Mouse (Mus musculus): Measurements from ENCODE around the gene Cplane1. TPM values are rescaled to one million over a fixed set of nuclear protein-coding genes. Genes with fewer than 3 reads are reported as not detected.

Gene Cplane1
- polyA plus RNA-seq, 1 experiment from 2014 or later: 15.3 TPM

- peak; percentile 73 for ATAC-seq
- no peak overlapping the region for H3K9ac ChIP-seq (ENCODE audit: low read depth, low read length)
- no peaks in the 10 kb centered on the region for H3K9me3 ChIP-seq (replicated peaks; ENCODE audit: control insufficient read depth, low read length, poor library complexity, severe bottlenecking)
- 67% methylated on average over 19 of the region's 20 CpGs for WGBS
- H3K4me2 ChIP-seq (ENCODE audit: low read length): peak overlapping the region; percentile 54
- no peaks in the 10 kb centered on the region for H3K4me1 ChIP-seq (ENCODE audit: control insufficient read depth, insufficient read depth, low read length)
- no peak overlapping the region for H3K27ac ChIP-seq (ENCODE audit: low read length)
- H3K36me3 ChIP-seq (ENCODE audit: control insufficient read depth, insufficient read depth, low read length): no peaks in the 10 kb centered on the region
- no peaks in the 10 kb centered on the region for H3K27me3 ChIP-seq (ENCODE audit: control insufficient read depth, insufficient read depth, low read depth, low read length)
- peak overlapping the region; percentile 15 for H3K4me3 ChIP-seq (ENCODE audit: low read depth, low read length)
Observed at GRCm38 (mm10) chr15:8279929-8280610, 111.2 kb downstream of the Cplane1 start.

- Histone ChIP-seq H3K4me3 (ENCODE audit: low read depth, low read length) (no peak overlapping the region), H3K27me3 (ENCODE audit: control insufficient read depth, insufficient read depth, low read depth, low read length) (no peaks in the 10 kb centered on the region), H3K4me1 (ENCODE audit: control insufficient read depth, insufficient read depth, low read length) (no peaks in the 10 kb centered on the region), H3K27ac (ENCODE audit: low read length) (no peak overlapping the region), H3K9me3 (replicated peaks; ENCODE audit: control insufficient read depth, low read length, poor library complexity, severe bottlenecking) (no peaks in the 10 kb centered on the region), H3K9ac (ENCODE audit: low read depth, low read length) (no peak overlapping the region), H3K36me3 (ENCODE audit: control insufficient read depth, insufficient read depth, low read length) (no peaks in the 10 kb centered on the region), H3K4me2 (ENCODE audit: low read length) (no peak overlapping the region)
- WGBS: 82% methylated on average over 7 of the region's 7 CpGs
- ATAC-seq: no peak
Observed at GRCm38 (mm10) chr15:8281701-8282100, 112.8 kb downstream of the Cplane1 start.

- Histone ChIP-seq H3K4me1 (ENCODE audit: control insufficient read depth, insufficient read depth, low read length) (no peaks in the 10 kb centered on the region), H3K9ac (ENCODE audit: low read depth, low read length) (no peak overlapping the region), H3K27me3 (ENCODE audit: control insufficient read depth, insufficient read depth, low read depth, low read length) (no peaks in the 10 kb centered on the region), H3K27ac (ENCODE audit: low read length) (no peak overlapping the region), H3K4me2 (ENCODE audit: low read length) (no peak overlapping the region), H3K9me3 (replicated peaks; ENCODE audit: control insufficient read depth, low read length, poor library complexity, severe bottlenecking) (no peaks in the 10 kb centered on the region), H3K4me3 (ENCODE audit: low read depth, low read length) (no peak overlapping the region), H3K36me3 (ENCODE audit: control insufficient read depth, insufficient read depth, low read length) (no peaks in the 10 kb centered on the region)
- WGBS: 99% methylated on average over 2 of the region's 2 CpGs
- ATAC-seq: no peak
Observed at GRCm38 (mm10) chr15:8282155-8282554, 113.2 kb downstream of the Cplane1 start.

- no peak overlapping the region for H3K27ac ChIP-seq (ENCODE audit: low read length)
- no peak overlapping the region for H3K4me3 ChIP-seq (ENCODE audit: low read depth, low read length)
- peaks cover 31% of the 10 kb centered on the region for H3K36me3 ChIP-seq (ENCODE audit: control insufficient read depth, insufficient read depth, low read length)
- no peak overlapping the region for H3K4me2 ChIP-seq (ENCODE audit: low read length)
- no peaks in the 10 kb centered on the region for H3K9me3 ChIP-seq (replicated peaks; ENCODE audit: control insufficient read depth, low read length, poor library complexity, severe bottlenecking)
- no peak for ATAC-seq
- no peaks in the 10 kb centered on the region for H3K27me3 ChIP-seq (ENCODE audit: control insufficient read depth, insufficient read depth, low read depth, low read length)
- H3K9ac ChIP-seq (ENCODE audit: low read depth, low read length): no peak overlapping the region
- WGBS: 93% methylated on average over 14 of the region's 14 CpGs
- no peaks in the 10 kb centered on the region for H3K4me1 ChIP-seq (ENCODE audit: control insufficient read depth, insufficient read depth, low read length)
Observed at GRCm38 (mm10) chr15:8291251-8291650, 122.3 kb downstream of the Cplane1 start.

- H3K9me3 ChIP-seq (replicated peaks; ENCODE audit: control insufficient read depth, low read length, poor library complexity, severe bottlenecking): no peaks in the 10 kb centered on the region
- no peak overlapping the region for H3K4me2 ChIP-seq (ENCODE audit: low read length)
- no peak overlapping the region for H3K27ac ChIP-seq (ENCODE audit: low read length)
- H3K27me3 ChIP-seq (ENCODE audit: control insufficient read depth, insufficient read depth, low read depth, low read length): no peaks in the 10 kb centered on the region
- ATAC-seq: no peak
- WGBS: 97% methylated on average over 6 of the region's 6 CpGs
- H3K4me1 ChIP-seq (ENCODE audit: control insufficient read depth, insufficient read depth, low read length): no peaks in the 10 kb centered on the region
- no peak overlapping the region for H3K4me3 ChIP-seq (ENCODE audit: low read depth, low read length)
- H3K36me3 ChIP-seq (ENCODE audit: control insufficient read depth, insufficient read depth, low read length): peaks cover 35% of the 10 kb centered on the region
- no peak overlapping the region for H3K9ac ChIP-seq (ENCODE audit: low read depth, low read length)
Observed at GRCm38 (mm10) chr15:8294150-8294549, 125.2 kb downstream of the Cplane1 start.

GRCm38 (mm10) chr15:8302944-8303343, 134.0 kb downstream of the Cplane1 start:
- no peaks in the 10 kb centered on the region for H3K4me1 ChIP-seq (ENCODE audit: control insufficient read depth, insufficient read depth, low read length)
- H3K4me2 ChIP-seq (ENCODE audit: low read length): no peak overlapping the region
- no peaks in the 10 kb centered on the region for H3K27me3 ChIP-seq (ENCODE audit: control insufficient read depth, insufficient read depth, low read depth, low read length)
- ATAC-seq: no peak
- H3K9me3 ChIP-seq (replicated peaks; ENCODE audit: control insufficient read depth, low read length, poor library complexity, severe bottlenecking): no peaks in the 10 kb centered on the region
- H3K36me3 ChIP-seq (ENCODE audit: control insufficient read depth, insufficient read depth, low read length): peaks cover 34% of the 10 kb centered on the region
- H3K27ac ChIP-seq (ENCODE audit: low read length): no peak overlapping the region
- H3K9ac ChIP-seq (ENCODE audit: low read depth, low read length): no peak overlapping the region
- no peak overlapping the region for H3K4me3 ChIP-seq (ENCODE audit: low read depth, low read length)
- WGBS: 94% methylated on average over 10 of the region's 10 CpGs

GRCm38 (mm10) chr15:8305474-8305873, 136.6 kb downstream of the Cplane1 start:
- no peaks in the 10 kb centered on the region for H3K27me3 ChIP-seq (ENCODE audit: control insufficient read depth, insufficient read depth, low read depth, low read length)
- no peaks in the 10 kb centered on the region for H3K4me1 ChIP-seq (ENCODE audit: control insufficient read depth, insufficient read depth, low read length)
- no peak for ATAC-seq
- no peaks in the 10 kb centered on the region for H3K9me3 ChIP-seq (replicated peaks; ENCODE audit: control insufficient read depth, low read length, poor library complexity, severe bottlenecking)
- peaks cover 40% of the 10 kb centered on the region for H3K36me3 ChIP-seq (ENCODE audit: control insufficient read depth, insufficient read depth, low read length)
- 93% methylated on average over 1 of the region's 1 CpGs for WGBS
- no peak overlapping the region for H3K9ac ChIP-seq (ENCODE audit: low read depth, low read length)
- no peak overlapping the region for H3K27ac ChIP-seq (ENCODE audit: low read length)
- H3K4me3 ChIP-seq (ENCODE audit: low read depth, low read length): no peak overlapping the region
- H3K4me2 ChIP-seq (ENCODE audit: low read length): no peak overlapping the region

GRCm38 (mm10) chr15:8317381-8317780, 148.5 kb downstream of the Cplane1 start:
- peaks cover 26% of the 10 kb centered on the region for H3K36me3 ChIP-seq (ENCODE audit: control insufficient read depth, insufficient read depth, low read length)
- no peaks in the 10 kb centered on the region for H3K27me3 ChIP-seq (ENCODE audit: control insufficient read depth, insufficient read depth, low read depth, low read length)
- H3K9me3 ChIP-seq (replicated peaks; ENCODE audit: control insufficient read depth, low read length, poor library complexity, severe bottlenecking): no peaks in the 10 kb centered on the region
- 92% methylated on average over 4 of the region's 4 CpGs for WGBS
- no peak overlapping the region for H3K27ac ChIP-seq (ENCODE audit: low read length)
- H3K4me1 ChIP-seq (ENCODE audit: control insufficient read depth, insufficient read depth, low read length): no peaks in the 10 kb centered on the region
- no peak overlapping the region for H3K4me3 ChIP-seq (ENCODE audit: low read depth, low read length)
- no peak for ATAC-seq
- H3K9ac ChIP-seq (ENCODE audit: low read depth, low read length): no peak overlapping the region
- no peak overlapping the region for H3K4me2 ChIP-seq (ENCODE audit: low read length)

GRCm38 (mm10) chr15:8319191-8319590, 150.3 kb downstream of the Cplane1 start:
- H3K27ac ChIP-seq (ENCODE audit: low read length): no peak overlapping the region
- peaks cover 27% of the 10 kb centered on the region for H3K36me3 ChIP-seq (ENCODE audit: control insufficient read depth, insufficient read depth, low read length)
- no peak overlapping the region for H3K4me3 ChIP-seq (ENCODE audit: low read depth, low read length)
- no peaks in the 10 kb centered on the region for H3K9me3 ChIP-seq (replicated peaks; ENCODE audit: control insufficient read depth, low read length, poor library complexity, severe bottlenecking)
- H3K4me2 ChIP-seq (ENCODE audit: low read length): no peak overlapping the region
- no peaks in the 10 kb centered on the region for H3K4me1 ChIP-seq (ENCODE audit: control insufficient read depth, insufficient read depth, low read length)
- 96% methylated on average over 5 of the region's 5 CpGs for WGBS
- no peaks in the 10 kb centered on the region for H3K27me3 ChIP-seq (ENCODE audit: control insufficient read depth, insufficient read depth, low read depth, low read length)
- ATAC-seq: no peak
- H3K9ac ChIP-seq (ENCODE audit: low read depth, low read length): no peak overlapping the region

All from midbrain, embryonic 16.5 days (tissue).